Mouse (Mus musculus) MN1 (cell line): ENCODE measurements at regions not wholly inside any gene's neighbourhood (a gene's known extent, or its start where the extent isn't known, plus 50 kb on each side); places are given as distances from the start of the nearest gene placed in this dataset.

Experiments
- DNase-seq: peaks from one replicate; pipeline ENCODE4 v3.0.0-alpha.2; 2016; ENCODE audit warnings: low spot score

DNA sequence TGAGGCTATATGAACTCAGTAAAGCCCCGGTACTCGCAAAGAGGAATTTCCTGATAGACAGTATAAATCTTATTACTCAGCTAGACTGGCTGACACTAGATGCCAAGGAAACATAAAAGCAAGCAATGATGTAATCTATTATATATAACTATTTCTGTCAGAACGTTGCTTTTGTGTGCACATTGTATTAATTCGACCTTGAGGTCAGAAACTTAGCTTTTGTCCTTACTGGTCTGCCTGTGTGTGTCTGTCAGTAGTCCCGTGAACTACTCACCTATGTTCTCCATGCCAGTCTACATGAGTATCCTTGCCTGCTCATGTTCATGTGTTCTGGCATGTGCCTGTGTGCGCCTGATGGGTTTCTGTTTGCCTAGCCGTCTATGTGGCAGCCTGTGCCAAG is 70.5 kb downstream of the Tmx1 start:
- no peak for DNase-seq

DNA sequence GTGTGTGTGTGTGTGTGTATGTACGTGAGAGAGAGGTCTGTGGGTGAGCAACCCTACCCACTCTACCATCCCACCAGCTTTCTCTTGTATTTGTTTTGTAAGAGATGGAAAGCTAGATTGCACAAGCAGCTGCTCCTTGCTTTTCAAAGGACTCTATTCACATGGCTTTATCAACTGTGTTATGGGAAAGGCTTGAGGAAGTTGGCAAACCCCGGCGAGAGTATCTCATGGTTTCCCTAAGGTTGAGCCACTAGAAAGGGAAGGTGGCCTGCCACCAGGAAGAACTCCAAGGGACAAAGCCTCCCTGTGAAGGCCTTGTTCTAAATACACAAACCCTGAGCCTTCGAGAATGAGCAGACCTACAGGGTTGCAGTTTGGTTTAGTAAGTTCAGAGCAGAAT is 71.8 kb downstream of the Tmx1 start:
- DNase-seq, result no peak

- DNase-seq, result no peak
Observed at GRCm38 (mm10) chr12:70531661-70532060, 78.8 kb downstream of the Tmx1 start.

- DNase-seq, result no peak
Observed at GRCm38 (mm10) chr12:70532225-70532624, 79.3 kb downstream of the Tmx1 start.

- DNase-seq, result no peak
Observed at GRCm38 (mm10) chr12:70532843-70533242, 79.9 kb downstream of the Tmx1 start.

- DNase-seq, result no peak
Observed at GRCm38 (mm10) chr12:70533375-70533935, 80.6 kb downstream of the Tmx1 start.

DNA sequence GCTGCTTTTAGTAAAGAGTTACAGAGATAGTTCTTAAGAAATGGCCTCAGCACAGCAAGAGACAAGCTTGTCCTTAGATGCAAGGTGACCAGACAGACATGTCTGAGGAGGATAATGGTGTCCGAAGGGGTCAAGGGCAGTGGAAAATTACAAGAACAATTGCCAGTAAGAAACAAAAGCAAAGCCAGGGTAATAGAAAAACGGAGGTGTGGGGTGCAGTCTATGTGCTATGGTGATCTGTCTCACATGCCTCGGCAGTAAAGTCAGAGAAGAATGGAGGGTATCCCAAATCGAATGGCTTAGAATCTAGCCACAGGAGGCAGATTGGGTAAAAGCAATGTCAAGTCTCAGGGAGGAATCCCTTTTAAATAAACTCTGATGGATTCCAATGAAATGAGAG is 86.2 kb downstream of the Tmx1 start:
- DNase-seq, result no peak

DNA sequence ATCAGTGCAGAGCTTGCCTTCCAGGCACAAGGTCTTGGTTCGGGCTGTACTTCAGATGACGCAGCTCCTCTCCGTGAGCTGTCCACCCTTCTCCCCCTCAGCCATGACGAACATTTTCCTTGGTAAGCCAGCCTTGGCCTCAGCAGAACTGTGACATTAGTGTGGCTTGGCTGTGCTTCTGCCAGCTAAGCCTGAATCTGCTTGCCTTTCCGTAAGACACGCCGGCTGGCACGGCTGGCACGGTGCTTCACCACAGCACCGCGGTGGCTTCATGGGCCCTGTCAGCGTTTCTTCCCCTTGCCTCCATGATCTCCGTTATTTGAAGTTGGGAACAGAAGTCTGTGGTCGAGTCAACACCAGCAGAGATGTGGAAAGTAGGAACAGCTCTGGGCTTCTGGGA is 87.0 kb downstream of the Tmx1 start:
- peak; percentile 49 for DNase-seq

- DNase-seq, result no peak
Observed at GRCm38 (mm10) chr12:70541432-70541831, 88.5 kb downstream of the Tmx1 start.

DNA sequence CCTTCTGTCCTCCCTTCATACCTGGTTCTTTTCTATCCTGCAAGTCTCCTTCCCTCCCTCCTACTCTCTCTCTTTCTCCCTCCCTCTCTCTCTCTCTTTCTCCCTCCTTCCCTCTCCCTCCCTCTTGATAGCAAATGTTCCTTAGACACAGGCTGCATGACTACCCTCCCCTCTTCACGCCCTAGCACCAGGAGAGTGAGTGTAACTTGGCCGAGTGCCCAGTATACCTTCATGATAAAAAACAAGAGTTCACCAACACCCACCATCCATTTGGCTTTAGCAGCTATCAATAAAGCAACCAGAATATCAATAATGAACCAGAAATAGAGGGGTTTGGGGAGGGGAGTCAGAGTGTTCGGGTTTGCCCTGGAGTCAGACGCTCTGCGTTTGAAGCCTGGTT is 90.4 kb downstream of the Tmx1 start:
- DNase-seq, result no peak

GRCm38 (mm10) chr12:70544326-70544725 is 91.4 kb downstream of the Tmx1 start:
- DNase-seq, result no peak

GRCm38 (mm10) chr12:70544850-70545510 is 92.1 kb downstream of the Tmx1 start:
- DNase-seq, result peak; percentile 65

DNA sequence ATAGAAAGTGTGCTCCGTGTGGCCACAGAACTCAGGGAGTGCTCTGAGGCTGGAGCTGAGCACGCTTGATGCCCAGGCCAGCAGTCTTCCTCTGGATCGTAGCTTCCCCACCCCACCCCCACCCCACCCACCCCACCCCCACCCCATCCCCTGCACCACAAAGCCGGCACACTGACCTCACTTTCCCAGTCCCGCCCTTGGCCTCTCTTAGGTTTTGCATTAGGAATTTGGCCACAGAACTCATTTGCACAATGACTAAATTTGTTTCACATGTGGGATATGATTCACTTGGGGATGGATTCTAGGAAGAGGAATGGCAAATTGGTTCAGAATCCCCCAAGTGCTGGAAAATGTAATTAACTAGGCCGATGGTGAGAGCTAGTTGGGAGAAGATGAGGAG is 94.3 kb downstream of the Tmx1 start:
- peak; percentile 54 for DNase-seq

DNA sequence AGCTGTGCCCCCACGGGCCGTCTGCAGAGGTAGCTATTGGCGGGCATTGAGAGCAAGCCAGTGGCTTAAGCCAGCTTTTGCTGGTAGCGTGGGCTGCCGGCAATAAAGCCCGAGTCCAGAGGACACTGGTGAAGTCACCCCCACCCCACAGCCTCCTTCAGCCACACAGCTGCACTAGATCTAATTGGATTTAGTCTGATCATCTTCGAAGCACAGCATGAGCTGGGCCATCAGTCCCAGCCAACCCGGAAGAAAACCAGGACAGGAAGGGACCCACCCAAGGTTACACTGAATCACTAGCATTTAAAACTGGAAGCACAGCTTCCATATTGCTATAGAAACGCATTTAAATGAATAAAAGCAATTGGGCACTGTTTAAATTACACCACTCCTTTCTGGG is 96.4 kb downstream of the Tmx1 start:
- DNase-seq, result peak; percentile 63

DNA sequence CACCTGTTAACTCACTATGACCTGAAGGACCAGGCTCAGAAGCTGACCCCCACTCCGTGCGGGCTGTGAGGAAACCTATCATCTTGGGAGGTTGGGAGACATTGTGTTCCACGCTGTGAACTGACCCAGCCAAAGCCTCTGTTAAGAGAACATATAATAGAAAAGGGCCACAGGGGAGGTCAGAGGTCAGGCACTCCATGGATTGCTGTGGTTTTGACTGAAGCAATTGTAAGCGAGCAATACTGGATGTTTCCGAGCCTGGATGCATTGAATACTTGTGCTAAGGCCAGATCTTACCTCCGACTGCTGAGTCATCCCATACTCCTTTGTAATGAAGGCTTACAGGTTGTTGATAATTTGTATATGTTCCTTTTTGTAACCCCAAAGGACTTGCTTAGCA is 101.0 kb downstream of the Tmx1 start:
- DNase-seq, result no peak

DNA sequence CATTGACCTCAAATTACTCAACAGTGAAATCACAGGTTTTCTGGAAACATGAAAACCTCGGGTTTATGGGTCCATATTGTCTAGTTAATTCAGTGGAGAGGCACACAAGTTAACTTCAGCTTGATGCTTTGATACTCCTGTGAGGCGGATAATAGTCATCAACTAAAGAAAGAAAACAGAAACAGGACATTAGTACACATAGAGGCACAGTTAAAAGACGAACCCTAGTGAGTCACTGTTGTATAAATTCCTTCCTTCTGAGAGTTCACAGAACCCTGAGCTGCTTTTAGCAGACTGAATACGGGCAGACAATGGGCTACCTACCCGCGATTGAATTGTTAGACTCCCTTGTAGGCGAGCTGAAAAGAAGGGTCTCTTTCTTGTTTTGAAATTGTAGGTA is 101.7 kb downstream of the Tmx1 start:
- no peak for DNase-seq

- no peak for DNase-seq
Observed at GRCm38 (mm10) chr12:70555723-70556122, 102.8 kb downstream of the Tmx1 start.

DNA sequence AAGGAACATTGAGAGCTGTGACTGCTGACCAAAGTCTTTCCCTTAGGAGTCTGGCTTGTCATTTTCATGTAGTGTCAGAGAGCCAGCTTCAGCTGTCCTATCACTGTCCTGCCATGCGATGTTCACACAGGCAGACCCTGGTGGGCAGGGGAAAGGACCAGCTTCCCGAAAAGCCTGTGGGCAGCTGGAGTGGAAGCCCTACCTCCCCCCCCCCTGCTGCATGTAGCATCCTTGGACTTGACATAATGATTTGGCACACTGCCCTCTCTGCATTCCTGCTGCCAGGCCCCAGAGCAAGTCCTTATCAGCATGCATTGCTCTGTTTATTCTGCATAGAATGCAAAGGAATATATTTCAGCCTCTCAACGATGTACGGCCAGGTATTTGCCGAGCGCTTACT is 103.9 kb downstream of the Tmx1 start:
- DNase-seq, result peak; percentile 51

DNA sequence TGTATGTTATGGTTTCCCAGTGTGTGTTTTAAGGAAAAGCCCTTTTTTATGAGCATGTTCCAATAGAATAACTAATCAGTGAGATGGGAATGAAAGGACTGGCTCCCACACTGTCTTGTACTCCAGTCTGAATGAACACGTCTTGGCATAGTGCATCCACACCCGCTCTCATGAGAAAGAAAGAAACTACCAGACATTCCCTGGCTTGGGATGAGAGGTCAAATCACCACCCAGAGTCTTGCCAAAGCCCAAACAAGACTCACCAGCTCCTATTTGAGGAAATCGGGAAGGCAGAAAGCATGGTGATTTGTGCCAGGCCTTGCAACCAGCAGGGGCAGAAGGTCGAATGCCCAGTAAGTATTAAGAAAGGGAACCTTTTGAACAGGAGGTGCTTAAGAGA is 110.6 kb downstream of the Tmx1 start:
- DNase-seq, result no peak

GRCm38 (mm10) chr12:70575665-70576064 is 122.8 kb downstream of the Tmx1 start:
- DNase-seq, result no peak

DNA sequence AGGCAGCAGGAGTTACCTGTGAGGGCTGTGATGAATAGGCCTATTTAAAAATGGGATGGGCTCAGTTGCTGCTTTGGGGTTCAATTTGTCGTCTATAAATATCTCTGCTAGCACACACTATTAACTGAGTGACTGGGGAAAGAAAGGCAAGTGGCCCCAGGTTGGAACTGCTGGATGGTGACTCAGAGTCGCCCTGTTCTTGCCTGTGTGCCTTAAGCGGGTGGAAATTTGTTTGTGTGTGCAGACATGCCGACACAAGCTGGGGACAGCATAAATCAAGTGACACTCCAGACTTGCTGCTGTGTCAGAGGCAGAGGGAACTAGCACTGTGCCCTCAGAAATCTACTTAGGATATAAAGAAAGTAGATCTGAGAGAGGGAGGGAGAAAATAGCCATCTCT is 124.9 kb downstream of the Tmx1 start:
- no peak for DNase-seq

GRCm38 (mm10) chr12:70579328-70579905 is 126.5 kb downstream of the Tmx1 start:
- no peak for DNase-seq

DNA sequence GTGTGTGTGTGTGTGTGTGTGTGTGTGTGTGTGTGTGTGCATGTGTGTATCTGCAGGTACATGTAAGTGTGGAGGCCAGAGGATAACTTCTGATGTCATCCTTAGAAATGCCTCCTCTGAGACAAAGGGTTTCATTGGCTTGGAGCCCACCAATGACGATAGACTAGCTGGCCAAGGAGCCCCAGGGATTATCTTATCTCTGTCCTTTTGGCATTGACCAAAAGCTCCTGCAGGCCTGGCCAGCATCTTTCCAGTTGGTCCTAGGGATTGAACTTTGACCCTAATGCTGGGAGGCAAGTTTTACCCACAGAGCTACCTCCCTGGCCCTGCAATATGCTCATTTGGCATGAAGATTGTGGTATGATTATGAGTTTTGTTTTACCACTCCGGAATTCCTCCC is 133.3 kb downstream of the Tmx1 start:
- DNase-seq, result peak; percentile 77

DNA sequence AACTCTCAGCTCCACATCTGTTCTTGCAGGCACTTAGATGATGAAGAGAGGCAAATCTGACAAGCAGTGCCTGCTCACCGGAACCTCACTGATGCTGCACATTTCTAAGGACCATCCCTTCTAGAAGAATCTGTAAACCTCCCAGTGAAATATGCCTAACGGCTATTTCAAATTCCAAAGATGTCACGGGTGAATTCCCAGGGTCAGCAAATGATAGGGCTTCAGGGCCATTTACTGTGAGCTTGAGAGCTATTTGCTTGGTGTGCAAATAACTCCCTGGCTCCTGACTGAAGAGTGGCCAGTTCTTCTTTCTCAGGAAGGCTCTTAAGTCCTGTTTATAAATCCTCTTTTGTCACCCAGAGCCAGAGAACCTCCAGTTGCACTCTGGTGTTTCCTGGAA is 135.3 kb downstream of the Tmx1 start:
- no peak for DNase-seq
